Mouse (Mus musculus) kidney, adult 2 months (tissue): ENCODE results near the gene Trim41.

ENCODE experiments used
- CTCF ChIP-seq: fragments of 200-500 bp; conservative IDR thresholded peaks from 2 replicates; pipeline ENCODE4 v1.5.1; 2011; ENCODE audit warnings: low read depth, mild to moderate bottlenecking, control low read depth, low read length, moderate library complexity, mixed read lengths; ENCODE audit not compliant: insufficient read depth, insufficient read length
- POLR2A ChIP-seq: fragments of 200-500 bp; IDR thresholded peaks from one replicate; pipeline ENCODE4 v1.6.1; 2011; ENCODE audit warnings: low read depth, low read length, control low read depth

- TF ChIP-seq CTCF (peak; percentile 29; the same call in 1 of the 2 replicates), POLR2A (no peak)
Measured at GRCm38 (mm10) chr11:48774443-48775298, 42.5 kb downstream of the Trim41 start.
